Mouse (Mus musculus) urinary bladder, postnatal 25 days (tissue): ENCODE data around the gene Spata31d1d.

ENCODE experiments used
- DNase-seq: peaks from one replicate; pipeline ENCODE4 v3.0.0; 2022; ENCODE audit warnings: low spot score

Spata31d1d gene

GRCm38 (mm10) chr13:59676316-59677229 is 55.0 kb downstream of the Spata31d1d start:
- DNase-seq: no peak
